Mouse (Mus musculus) hindbrain, postnatal 0 days (tissue): ENCODE results near the gene Gm47841. TPM values are rescaled to one million over a fixed set of nuclear protein-coding genes. Genes with fewer than 3 reads are reported as not detected.

ENCODE experiments used
- ATAC-seq: fragments of 200-750 bp; cut with Nextera tagmentation; 2 replicates; pipeline ENCODE4 v1.8.0; 2017; ENCODE audit warnings: mild to moderate bottlenecking, moderate TSS enrichment, moderate library complexity
- DNase-seq: peaks from one replicate; pipeline ENCODE4 v3.0.0-alpha.2; 2015; ENCODE audit warnings: low spot score
- H3K27ac ChIP-seq: fragments of 300-500 bp; sonication (generic); 2 replicates; pipeline ENCODE4 v1.5.1; 2014; ENCODE audit warnings: mild to moderate bottlenecking
- H3K27me3 ChIP-seq: fragments of 300-500 bp; sonication (generic); 2 replicates; pipeline ENCODE4 v1.6.1; 2014; ENCODE audit warnings: low read length, mixed read lengths; ENCODE audit not compliant: insufficient read depth
- H3K36me3 ChIP-seq: fragments of 300-500 bp; sonication (generic); 2 replicates; pipeline ENCODE4 v1.6.1; 2014; ENCODE audit warnings: low read length, mixed read lengths; ENCODE audit not compliant: insufficient read depth
- H3K4me1 ChIP-seq: fragments of 300-500 bp; sonication (generic); 2 replicates; pipeline ENCODE4 v1.6.1; 2014; ENCODE audit warnings: antibody characterized with exemption, low read length, mixed read lengths; ENCODE audit not compliant: insufficient read depth
- H3K4me2 ChIP-seq: fragments of 300-500 bp; sonication (generic); 2 replicates; pipeline ENCODE4 v1.6.1; 2014; ENCODE audit warnings: low read depth, mild to moderate bottlenecking, low read length, moderate library complexity, mixed read lengths
- H3K4me3 ChIP-seq: fragments of 300-500 bp; sonication (generic); 2 replicates; pipeline ENCODE4 v1.5.1; 2014; ENCODE audit warnings: low read length
- H3K9ac ChIP-seq: fragments of 300-500 bp; sonication (generic); replicated peaks from 2 replicates; pipeline ENCODE4 v1.6.1; 2014; ENCODE audit warnings: mild to moderate bottlenecking, low read length, moderate library complexity, mixed read lengths
- H3K9me3 ChIP-seq: fragments of 300-500 bp; sonication (generic); 2 replicates; pipeline ENCODE4 v1.6.1; 2016; ENCODE audit warnings: low read length, mixed read lengths
- CTCF ChIP-seq: IDR thresholded peaks from 2 replicates; pipeline ENCODE4 v1.5.1; 2016; ENCODE audit warnings: antibody characterized with exemption, control low read depth, low read depth
- WGBS: fragments of 180-500 bp; shearing (Covaris S2); extraction: QIAGEN DNeasy Blood & Tissue Kit; methylation state at CpG from one replicate; pipeline ENCODE4 v1.1.7; 2014; 5-methylcytosine and 5-hydroxymethylcytosine counted together
- polyA plus RNA-seq: library from polyadenylated mRNA; unstranded; fragments of >200 nt; fragmentation: Nextera tagmentation; extraction: Ambion mirVana; gene quantifications from 2 replicates; pipeline ENCODE4 v1.2.1, GENCODE M21; 2015
- total RNA-seq: library from RNA; depleted of rRNA; stranded (reverse); fragments of >200 nt; gene quantifications from 2 replicates; pipeline ENCODE4 v1.2.3, GENCODE M21; 2014

Gene Gm47841
- total and polyA plus RNA-seq, 2 experiments from 2014 or later, result not detected

DNA sequence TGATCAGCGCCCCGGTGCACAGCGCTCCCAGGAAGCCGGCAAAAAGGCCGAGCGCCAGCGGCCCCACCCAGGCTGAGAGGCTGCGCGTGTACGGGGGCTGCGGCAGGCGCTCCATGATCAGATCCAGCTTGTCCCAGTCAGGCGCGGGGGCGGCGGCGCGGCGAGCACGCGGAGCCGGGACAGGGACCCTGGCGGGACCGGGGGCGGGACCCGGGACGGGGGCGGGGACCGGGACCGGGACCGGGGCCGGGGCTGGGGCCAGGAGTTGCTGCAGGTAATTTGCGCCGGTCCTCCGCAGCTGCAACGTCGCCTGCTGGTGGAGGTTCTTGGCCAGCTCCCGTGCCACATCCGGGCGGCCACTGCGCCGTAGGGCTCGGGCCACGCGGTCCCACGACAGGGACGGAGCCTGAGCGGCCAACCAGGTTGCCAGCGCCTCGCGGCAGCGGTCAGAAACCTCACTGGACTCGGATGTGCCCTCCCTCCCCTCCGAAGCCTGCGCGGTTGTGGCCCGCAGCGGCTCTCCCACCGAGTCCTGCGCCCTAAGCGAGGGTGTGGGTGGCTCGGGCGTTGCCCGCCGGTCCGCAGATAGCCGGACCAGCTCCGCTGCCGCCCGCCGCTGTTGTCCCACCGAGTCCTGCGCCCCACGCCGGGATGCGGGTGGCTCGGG, 537 bp downstream of the Gm47841 start:
- peak overlapping the region; percentile 14 for H3K9ac ChIP-seq
- peaks cover 19% of the 10 kb centered on the region for H3K27me3 ChIP-seq
- H3K4me1 ChIP-seq, result no peaks in the 10 kb centered on the region; the same call in 1 of the 2 replicates
- H3K36me3 ChIP-seq, result no peaks in the 10 kb centered on the region
- no peaks in the 10 kb centered on the region for H3K9me3 ChIP-seq
- H3K4me3 ChIP-seq, result peak overlapping the region; percentile 31
- H3K27ac ChIP-seq, result no peak overlapping the region
- peak overlapping the region; percentile 59 for H3K4me2 ChIP-seq
- ATAC-seq (peak; percentile 56), DNase-seq (peak; percentile 39)
- WGBS, result 1% methylated on average over 54 of the region's 77 CpGs
- no peak for TF ChIP-seq CTCF

GRCm38 (mm10) chr15:101046039-101046526, 1.1 kb downstream of the Gm47841 start:
- Histone ChIP-seq H3K27ac (no peak overlapping the region), H3K4me1 (no peaks in the 10 kb centered on the region; the same call in 1 of the 2 replicates), H3K27me3 (peaks cover 19% of the 10 kb centered on the region), H3K4me3 (peak overlapping the region; percentile 31), H3K9me3 (no peaks in the 10 kb centered on the region), H3K9ac (peak overlapping the region; percentile 14), H3K4me2 (peak overlapping the region; percentile 59), H3K36me3 (peaks cover 4% of the 10 kb centered on the region; the same call in 1 of the 2 replicates)
- 5% methylated on average over 43 of the region's 43 CpGs for WGBS
- no peak for TF ChIP-seq CTCF
- ATAC-seq (peak; percentile 13; the same call in 1 of the 2 replicates), DNase-seq (no peak)

- ATAC-seq (no peak), DNase-seq (no peak)
- no peak overlapping the region for H3K4me2 ChIP-seq
- no peaks in the 10 kb centered on the region; the same call in 1 of the 2 replicates for H3K4me1 ChIP-seq
- H3K27ac ChIP-seq, result no peak overlapping the region
- H3K4me3 ChIP-seq, result no peak overlapping the region
- 46% methylated on average over 6 of the region's 6 CpGs for WGBS
- peaks cover 19% of the 10 kb centered on the region for H3K27me3 ChIP-seq
- no peak overlapping the region for H3K9ac ChIP-seq
- TF ChIP-seq CTCF, result no peak
- H3K36me3 ChIP-seq, result peaks cover 18% of the 10 kb centered on the region; the same call in 1 of the 2 replicates
- H3K9me3 ChIP-seq, result no peaks in the 10 kb centered on the region
Observed at GRCm38 (mm10) chr15:101044531-101044930, 2.7 kb downstream of the Gm47841 start.

DNA sequence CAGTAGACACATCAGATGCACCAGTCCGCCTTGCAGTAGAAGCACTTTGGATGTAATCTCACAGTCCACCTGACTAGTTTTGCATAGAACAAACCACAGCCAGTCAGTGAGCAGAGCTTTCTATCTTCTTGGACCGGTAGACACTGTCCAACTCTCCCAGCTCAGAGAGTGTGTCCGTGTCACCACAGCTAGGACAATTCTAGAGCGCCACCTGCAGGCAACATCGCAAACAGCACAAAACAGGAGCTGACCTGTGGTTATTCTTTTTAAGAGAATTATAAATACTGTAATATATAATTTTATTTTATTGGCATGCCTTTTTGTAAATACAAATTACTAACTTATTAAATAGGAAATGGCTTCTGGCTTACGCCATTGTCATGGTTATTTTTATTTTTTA, 4.6 kb downstream of the Gm47841 start:
- peak; percentile 79 for TF ChIP-seq CTCF
- WGBS, result 33% methylated on average over 6 of the region's 6 CpGs
- ATAC-seq (no peak), DNase-seq (peak; percentile 82)
- H3K9me3 ChIP-seq, result no peaks in the 10 kb centered on the region
- no peak overlapping the region for H3K4me2 ChIP-seq
- H3K9ac ChIP-seq, result no peak overlapping the region
- no peak overlapping the region for H3K4me3 ChIP-seq
- H3K4me1 ChIP-seq, result no peaks in the 10 kb centered on the region; the same call in 1 of the 2 replicates
- peaks cover 12% of the 10 kb centered on the region for H3K27me3 ChIP-seq
- H3K27ac ChIP-seq, result no peak overlapping the region
- peaks cover 19% of the 10 kb centered on the region; the same call in 1 of the 2 replicates for H3K36me3 ChIP-seq

DNA sequence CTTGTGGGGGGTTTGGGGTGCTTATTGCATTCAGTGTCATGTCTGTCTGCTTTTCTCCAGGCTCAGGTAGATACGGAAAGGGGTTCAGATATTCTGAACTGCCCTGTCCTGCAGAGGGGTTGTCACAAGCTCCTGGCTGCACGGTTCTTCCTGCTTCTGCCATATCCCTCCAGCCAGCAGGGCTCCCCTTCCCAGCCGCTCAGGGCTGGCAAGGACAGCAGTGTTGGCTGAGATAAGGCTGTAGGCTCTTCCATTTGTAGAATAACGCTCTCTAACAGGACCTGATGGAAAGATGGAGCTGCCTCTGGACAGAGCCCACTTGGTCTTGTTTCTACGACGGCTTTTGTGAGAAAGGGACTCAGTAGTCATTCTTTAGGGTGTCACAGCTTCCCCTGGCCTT, 5.2 kb downstream of the Gm47841 start:
- no peak for TF ChIP-seq CTCF
- no peaks in the 10 kb centered on the region for H3K9me3 ChIP-seq
- WGBS, result 67% methylated on average over 6 of the region's 6 CpGs
- no peak overlapping the region for H3K9ac ChIP-seq
- DNase-seq (no peak), ATAC-seq (no peak)
- peaks cover 23% of the 10 kb centered on the region; the same call in 1 of the 2 replicates for H3K36me3 ChIP-seq
- H3K27me3 ChIP-seq, result peaks cover 12% of the 10 kb centered on the region
- H3K4me2 ChIP-seq, result no peak overlapping the region
- no peaks in the 10 kb centered on the region; the same call in 1 of the 2 replicates for H3K4me1 ChIP-seq
- H3K4me3 ChIP-seq, result no peak overlapping the region
- no peak overlapping the region for H3K27ac ChIP-seq

DNA sequence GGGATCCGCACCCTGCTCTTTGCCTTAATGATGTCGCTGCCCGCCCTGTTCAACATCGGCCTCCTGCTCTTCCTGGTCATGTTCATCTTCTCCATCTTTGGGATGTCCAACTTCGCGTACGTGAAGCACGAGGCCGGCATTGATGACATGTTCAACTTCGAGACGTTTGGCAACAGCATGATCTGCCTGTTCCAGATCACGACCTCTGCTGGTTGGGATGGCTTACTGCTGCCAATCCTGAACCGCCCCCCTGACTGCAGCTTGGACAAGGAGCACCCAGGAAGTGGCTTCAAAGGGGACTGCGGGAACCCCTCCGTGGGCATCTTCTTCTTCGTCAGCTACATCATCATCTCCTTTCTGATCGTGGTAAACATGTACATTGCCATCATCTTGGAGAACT, 7.5 kb downstream of the Gm47841 start:
- WGBS, result 56% methylated on average over 17 of the region's 17 CpGs
- Histone ChIP-seq H3K9ac (no peak overlapping the region), H3K27me3 (0 out of 2 replicates have a peak, but pooled peaks cover 2% of the 10 kb centered on the region), H3K4me3 (no peak overlapping the region), H3K9me3 (no peaks in the 10 kb centered on the region), H3K4me2 (no peak overlapping the region), H3K4me1 (no peaks in the 10 kb centered on the region), H3K27ac (no peak overlapping the region), H3K36me3 (peaks cover 42% of the 10 kb centered on the region)
- TF ChIP-seq CTCF, result peak; percentile 55
- no peak for ATAC-seq
- DNase-seq, result peak; percentile 43

GRCm38 (mm10) chr15:101028960-101029359, 18.2 kb downstream of the Gm47841 start:
- Histone ChIP-seq H3K36me3 (peaks cover 28% of the 10 kb centered on the region), H3K4me2 (no peak overlapping the region), H3K4me1 (no peaks in the 10 kb centered on the region), H3K4me3 (no peak overlapping the region), H3K27me3 (no peaks in the 10 kb centered on the region), H3K9me3 (no peaks in the 10 kb centered on the region), H3K27ac (no peak overlapping the region), H3K9ac (no peak overlapping the region)
- no peak for DNase-seq
- WGBS, result 58% methylated on average over 2 of the region's 2 CpGs
- TF ChIP-seq CTCF, result no peak
- no peak for ATAC-seq
